9 mouse cellular contexts compared by ENCODE assay signal in the genomic region with DNA sequence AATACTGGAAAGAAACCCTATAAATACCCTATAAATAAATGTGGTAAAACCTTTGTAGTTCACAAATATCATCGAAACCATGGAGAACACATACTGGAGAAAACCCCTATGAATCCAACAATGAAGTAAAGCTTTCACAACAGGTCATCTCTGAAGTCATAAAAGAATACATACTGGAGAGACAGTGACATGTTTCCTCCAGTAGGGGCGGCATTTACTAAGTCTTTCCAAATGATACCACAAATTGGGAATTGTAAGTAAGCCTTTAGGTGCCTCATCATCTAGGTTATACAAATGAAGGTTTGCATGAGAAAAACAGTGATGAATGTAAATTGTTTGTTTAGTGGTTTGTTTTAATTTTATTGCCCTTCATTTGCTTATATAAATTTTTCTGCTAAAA. TPM values are rescaled to one million over a fixed set of nuclear protein-coding genes. Genes with fewer than 3 reads are reported as not detected.
A peak's percentile ranks its signal among the peaks of the same experiment; 100 is the strongest.
DNase-seq lines count a peak whose midpoint lies in the region; ATAC-seq lines count a peak whose summit lies in the region.
"Had no signal": no experiment of that assay in that cellular context is flagged by ENCODE, and none has a peak within 500 bp of the region (broad histone marks: within the 10 kb centered on the region; RNA-seq: fewer than 3 reads in every experiment).

No protein-coding gene starts in this region.

- intact Hi-C loops in heart, postnatal 25 days (cut with DNase I): loop anchor here (5.0 kb wide), 1 partner anchor 183 kb away; a partner anchor contains a TSS

- ATAC-seq in monocyte, adult 5-6 weeks (replicated peaks; ENCODE audit: insufficient number of reproducible peaks, low FRiP score, low TSS enrichment, poor library complexity, severe bottlenecking): no peak
- ATAC-seq in megakaryocyte, adult 5-6 weeks (ENCODE audit: poor library complexity, severe bottlenecking): no peak

- DNase-seq in heart, adult 8-10 months (ENCODE audit: low spot score): peak; percentile 16
- DNase-seq in heart, postnatal 25 days (ENCODE audit: low spot score): no peak
- DNase-seq in thymus, postnatal 0 days (ENCODE audit: low spot score): peak; percentile 27
- no peak for DNase-seq in thymus, postnatal 36 days
- DNase-seq in kidney, postnatal 14 days: peak; percentile 19
- DNase-seq in yolk sac, embryonic 10.5 days (ENCODE audit: low spot score): no peak
- DNase-seq: spleen, adult 18-20 months had no signal

RNA-seq across cellular contexts. Expression of a gene that starts 48.0 kb away (rescaled TPM):
- 10 to 100 TPM; 22.8 to 27.1 (median 24.2) TPM for total RNA-seq in heart, adult 8-10 months (2022)
- 10 to 100 TPM; 26.2 to 28.6 TPM for total RNA-seq in heart, postnatal 25 days (2021)
- 16.4 and 18.7 TPM in 2 replicates for polyA plus RNA-seq in thymus, postnatal 0 days (2015; fragmentation: Nextera tagmentation; extraction: Ambion mirVana)
- 71.0 to 99.2 TPM (median 72.2 TPM) in 3 replicates for total RNA-seq in monocyte, adult 5-6 weeks (2017)
- total RNA-seq in megakaryocyte, adult 5-6 weeks (2015): 57.1 and 60.8 TPM in 2 replicates
- 61.7 and 71.4 TPM in 2 replicates for total RNA-seq in megakaryocyte, adult 5-6 weeks (2017)

RNA-seq across cellular contexts. Expression of a gene that starts 48.2 kb away (rescaled TPM):
- total RNA-seq in heart, adult 8-10 months (2022): 10 to 100 TPM; 21.9 to 30.3 (median 26.9) TPM
- 10 to 100 TPM; 31.6 to 36.1 TPM for total RNA-seq in heart, postnatal 25 days (2021)
- 39.3 and 48.6 TPM in 2 replicates for polyA plus RNA-seq in thymus, postnatal 0 days (2015; fragmentation: Nextera tagmentation; extraction: Ambion mirVana)
- total RNA-seq in monocyte, adult 5-6 weeks (2017): 45.5 to 77.0 TPM (median 73.5 TPM) in 3 replicates
- total RNA-seq in megakaryocyte, adult 5-6 weeks (2015): 39.5 and 46.9 TPM in 2 replicates
- 74.0 and 91.2 TPM in 2 replicates for total RNA-seq in megakaryocyte, adult 5-6 weeks (2017)

Comparison
In these comparisons a context has a peak if more than half of its experiments do, and no peak if none do; other contexts are left out.
1. DNase-seq: peak in heart, adult 8-10 months (single experiment), thymus, postnatal 0 days (single experiment) and kidney, postnatal 14 days (single experiment); none in heart, postnatal 25 days (single experiment), thymus, postnatal 36 days (0 of 2) and yolk sac, embryonic 10.5 days (single experiment).